Mouse (Mus musculus) hindbrain, embryonic 14.5 days (tissue): ENCODE data around the gene Efcab3. TPM values are rescaled to one million over a fixed set of nuclear protein-coding genes. Genes with fewer than 3 reads are reported as not detected.
"Not testable (repeated sequence)": the region's sequence is repeated elsewhere in the genome, so short reads cannot be mapped to it uniquely, and the experiment has no call there.

Source experiments
- ATAC-seq: fragments of 200-750 bp; cut with Nextera tagmentation; 2 replicates; pipeline ENCODE4 v1.8.0; 2017; ENCODE audit warnings: moderate number of reproducible peaks, mild to moderate bottlenecking, moderate TSS enrichment, moderate library complexity; ENCODE audit not compliant: low FRiP score
- DNase-seq: peaks from one replicate; pipeline ENCODE4 v3.0.0-alpha.2; 2015; ENCODE audit warnings: low spot score
- H3K27ac ChIP-seq: fragments of 300-500 bp; sonication (generic); 2 replicates; pipeline ENCODE4 v1.5.1; 2014; ENCODE audit warnings: mild to moderate bottlenecking, moderate library complexity
- H3K27me3 ChIP-seq: fragments of 300-500 bp; sonication (generic); 2 replicates; pipeline ENCODE4 v1.6.1; 2014; ENCODE audit warnings: mild to moderate bottlenecking, low read length, mixed read lengths; ENCODE audit not compliant: control insufficient read depth, insufficient read depth
- H3K36me3 ChIP-seq: fragments of 300-500 bp; sonication (generic); replicated peaks from 2 replicates; pipeline ENCODE4 v1.6.1; 2014; ENCODE audit not compliant: control insufficient read depth, insufficient read depth
- H3K4me1 ChIP-seq: fragments of 300-500 bp; sonication (generic); replicated peaks from 2 replicates; pipeline ENCODE4 v1.6.1; 2014; ENCODE audit warnings: antibody characterized with exemption, low read length, mixed read lengths; ENCODE audit not compliant: control insufficient read depth, insufficient read depth
- H3K4me2 ChIP-seq: fragments of 300-500 bp; sonication (generic); replicated peaks from 2 replicates; pipeline ENCODE4 v1.6.1; 2014; ENCODE audit warnings: mild to moderate bottlenecking, moderate library complexity
- H3K4me3 ChIP-seq: fragments of 300-500 bp; sonication (generic); replicated peaks from 2 replicates; pipeline ENCODE4 v1.5.1; 2014; ENCODE audit warnings: mild to moderate bottlenecking, low read length
- H3K9ac ChIP-seq: fragments of 300-500 bp; sonication (generic); 2 replicates; pipeline ENCODE4 v1.6.1; 2014
- H3K9me3 ChIP-seq: fragments of 300-500 bp; sonication (generic); 2 replicates; pipeline ENCODE4 v1.6.1; 2016; ENCODE audit warnings: low read length; ENCODE audit not compliant: control insufficient read depth
- WGBS: fragments of 180-500 bp; shearing (Covaris S2); extraction: QIAGEN DNeasy Blood & Tissue Kit; methylation state at CpG from one replicate; pipeline ENCODE4 v1.1.7; 2014; 5-methylcytosine and 5-hydroxymethylcytosine counted together
- polyA plus RNA-seq: library from polyadenylated mRNA; unstranded; fragments of >200 nt; fragmentation: Nextera tagmentation; extraction: Ambion mirVana; gene quantifications from 2 replicates; pipeline ENCODE4 v1.2.1, GENCODE M21; 2014

Efcab3 gene
- polyA plus RNA-seq: 0.17 TPM in 1 of 2 replicates, not detected in the other

- ATAC-seq: no peak
- H3K9me3 ChIP-seq: peaks cover 4% of the 10 kb centered on the region
- DNase-seq: no peak
- H3K4me1 ChIP-seq: no peaks in the 10 kb centered on the region
- no peak within 1 kb of the TSS for H3K4me2 ChIP-seq
- 92% methylated on average over 5 of the region's 5 CpGs for WGBS
- no peaks in the 10 kb centered on the region for H3K27me3 ChIP-seq
- H3K36me3 ChIP-seq: no peaks in the 10 kb centered on the region
- H3K9ac ChIP-seq: no peak within 1 kb of the TSS
- H3K4me3 ChIP-seq: no peak within 1 kb of the TSS
- H3K27ac ChIP-seq: no peak within 1 kb of the TSS
Measured at GRCm38 (mm10) chr11:105063292-105063691, at the start of gene Efcab3. Gene Efcab3 (plus strand): TSS chr11:105063592.

DNA sequence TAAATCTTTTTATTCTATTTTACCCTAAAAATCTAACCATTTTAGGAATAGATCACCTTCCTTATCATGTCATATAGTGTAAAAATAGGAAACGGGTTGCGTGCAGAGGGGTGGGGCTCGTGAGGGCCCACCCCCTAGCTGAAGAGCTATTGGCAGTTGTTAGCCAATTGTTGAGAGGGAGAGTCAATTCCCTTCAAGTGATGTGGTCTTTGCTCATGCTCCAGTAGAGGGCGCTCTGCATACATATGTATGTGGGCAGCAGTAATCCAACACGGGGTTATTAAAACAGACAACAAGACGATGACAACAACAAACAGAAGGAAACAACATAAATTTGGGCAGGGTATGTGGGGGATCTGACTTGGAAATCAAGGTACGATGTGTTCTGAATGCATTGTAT is 42.3 kb upstream of the Efcab3 start:
- Histone ChIP-seq H3K4me1 (no peaks in the 10 kb centered on the region), H3K4me3 (no peak overlapping the region), H3K4me2 (no peak overlapping the region), H3K27ac (no peak overlapping the region), H3K36me3 (no peaks in the 10 kb centered on the region), H3K9ac (no peak overlapping the region), H3K9me3 (no peaks in the 10 kb centered on the region), H3K27me3 (no peaks in the 10 kb centered on the region)
- ATAC-seq (no peak), DNase-seq (no peak)
- WGBS: 75% methylated on average over 7 of the region's 7 CpGs

- Histone ChIP-seq H3K4me1 (no peaks in the 10 kb centered on the region), H3K36me3 (no peaks in the 10 kb centered on the region), H3K27ac (no peak overlapping the region), H3K9ac (no peak overlapping the region), H3K4me3 (no peak overlapping the region), H3K9me3 (no peaks in the 10 kb centered on the region), H3K4me2 (no peak overlapping the region), H3K27me3 (no peaks in the 10 kb centered on the region)
- 69% methylated on average over 6 of the region's 6 CpGs for WGBS
- DNase-seq: no peak
- ATAC-seq: no peak
Measured at GRCm38 (mm10) chr11:105028744-105029348, 34.5 kb upstream of the Efcab3 start.

- Histone ChIP-seq H3K36me3 (no peaks in the 10 kb centered on the region), H3K9me3 (no peaks in the 10 kb centered on the region), H3K27ac (no peak overlapping the region), H3K4me2 (no peak overlapping the region), H3K4me3 (no peak overlapping the region), H3K4me1 (no peaks in the 10 kb centered on the region), H3K9ac (no peak overlapping the region), H3K27me3 (no peaks in the 10 kb centered on the region)
- DNase-seq (no peak), ATAC-seq (no peak)
- WGBS: 80% methylated on average over 8 of the region's 8 CpGs
Measured at GRCm38 (mm10) chr11:105029525-105029924, 33.9 kb upstream of the Efcab3 start.

- DNase-seq (no peak), ATAC-seq (no peak)
- Histone ChIP-seq H3K36me3 (no peaks in the 10 kb centered on the region), H3K27me3 (no peaks in the 10 kb centered on the region), H3K4me2 (no peak overlapping the region), H3K9me3 (no peaks in the 10 kb centered on the region), H3K9ac (no peak overlapping the region), H3K27ac (no peak overlapping the region), H3K4me1 (no peaks in the 10 kb centered on the region), H3K4me3 (no peak overlapping the region)
- 80% methylated on average over 6 of the region's 6 CpGs for WGBS
Measured at GRCm38 (mm10) chr11:105030229-105030628, 33.2 kb upstream of the Efcab3 start.

GRCm38 (mm10) chr11:105031103-105031502 is 32.3 kb upstream of the Efcab3 start:
- H3K36me3 ChIP-seq: no peaks in the 10 kb centered on the region
- H3K4me3 ChIP-seq: no peak overlapping the region
- no peaks in the 10 kb centered on the region for H3K27me3 ChIP-seq
- H3K9me3 ChIP-seq: no peaks in the 10 kb centered on the region
- peak; percentile 32 for DNase-seq
- ATAC-seq: no peak; the same call in 1 of the 2 replicates
- H3K9ac ChIP-seq: no peak overlapping the region
- H3K4me2 ChIP-seq: no peak overlapping the region
- WGBS: 25% methylated on average over 2 of the region's 2 CpGs
- no peaks in the 10 kb centered on the region for H3K4me1 ChIP-seq
- H3K27ac ChIP-seq: 0 out of 2 replicates have a peak overlapping the region, but pooled peaks have one; percentile 14

- Histone ChIP-seq H3K36me3 (no peaks in the 10 kb centered on the region), H3K4me2 (no peak overlapping the region), H3K4me1 (no peaks in the 10 kb centered on the region), H3K9ac (no peak overlapping the region), H3K27me3 (no peaks in the 10 kb centered on the region), H3K4me3 (no peak overlapping the region), H3K27ac (no peak overlapping the region), H3K9me3 (no peaks in the 10 kb centered on the region)
- DNase-seq (no peak), ATAC-seq (no peak)
- 92% methylated on average over 1 of the region's 1 CpGs for WGBS
Measured at GRCm38 (mm10) chr11:105035081-105035480, 28.3 kb upstream of the Efcab3 start.

DNA sequence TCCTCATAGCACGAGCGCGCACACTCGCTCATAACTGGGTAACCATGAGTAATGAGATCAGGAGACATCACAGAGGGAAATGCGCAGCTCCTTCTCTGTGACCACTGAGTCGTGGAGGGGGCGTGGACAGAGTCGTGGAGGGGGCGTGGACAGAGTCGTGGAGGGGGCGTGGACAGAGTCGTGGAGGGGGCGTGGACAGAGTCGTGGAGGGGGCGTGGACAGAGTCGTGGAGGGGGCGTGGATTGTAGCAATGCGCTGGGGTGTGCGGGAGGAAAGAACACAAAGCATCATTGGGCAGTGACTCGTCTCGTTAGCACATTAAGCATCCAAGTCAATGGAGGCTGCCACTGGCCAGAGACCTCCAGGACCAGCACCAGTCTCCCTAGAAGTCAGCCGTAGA is 49.1 kb downstream of the Efcab3 start:
- not testable (repeated sequence) for H3K36me3 ChIP-seq, DNase-seq, H3K27me3 ChIP-seq, H3K4me3 ChIP-seq, H3K27ac ChIP-seq, ATAC-seq, H3K4me1 ChIP-seq, H3K4me2 ChIP-seq, H3K9me3 ChIP-seq, H3K9ac ChIP-seq
- WGBS: 84% methylated on average over 22 of the region's 22 CpGs

DNA sequence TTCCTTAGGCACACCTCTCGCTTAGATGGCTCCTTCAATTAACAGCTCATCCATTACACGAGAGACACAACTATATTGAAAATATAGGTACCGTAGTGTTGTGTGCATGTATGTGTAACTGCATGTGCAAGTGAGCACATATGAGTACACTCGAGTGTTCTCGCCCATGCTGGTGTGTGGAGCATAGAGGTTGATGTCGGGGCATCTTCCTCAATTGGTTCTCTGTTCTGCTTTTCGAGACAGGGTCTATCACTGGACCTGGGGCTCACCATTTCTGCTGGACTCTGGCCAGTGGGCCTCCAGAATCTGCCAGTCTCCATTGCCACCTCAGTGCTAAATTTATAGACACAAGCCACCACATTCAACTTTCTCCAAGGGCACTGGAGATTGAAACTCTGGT is 54.4 kb downstream of the Efcab3 start:
- 93% methylated on average over 7 of the region's 7 CpGs for WGBS
- H3K27me3 ChIP-seq: no peaks in the 10 kb centered on the region
- no peak overlapping the region for H3K4me2 ChIP-seq
- no peaks in the 10 kb centered on the region for H3K4me1 ChIP-seq
- DNase-seq: no peak
- H3K4me3 ChIP-seq: no peak overlapping the region
- H3K36me3 ChIP-seq: no peaks in the 10 kb centered on the region
- H3K27ac ChIP-seq: no peak overlapping the region
- ATAC-seq: no peak
- H3K9me3 ChIP-seq: no peaks in the 10 kb centered on the region
- no peak overlapping the region for H3K9ac ChIP-seq
